Mouse (Mus musculus) midbrain, embryonic 10.5 days (tissue): ENCODE results near the gene Mtmr2. TPM values are rescaled to one million over a fixed set of nuclear protein-coding genes. Genes with fewer than 3 reads are reported as not detected.
"Not testable (repeated sequence)": the region's sequence is repeated elsewhere in the genome, so short reads cannot be mapped to it uniquely, and the experiment has no call there.

Source experiments
- DNase-seq: peaks from one replicate; pipeline ENCODE4 v3.0.0-alpha.2; 2017; ENCODE audit warnings: low spot score
- H3K27ac ChIP-seq: fragments of 300-500 bp; sonication (generic); replicated peaks from 2 replicates; pipeline ENCODE4 v1.5.1; 2016; ENCODE audit warnings: mild to moderate bottlenecking
- H3K27me3 ChIP-seq: fragments of 300-500 bp; sonication (generic); 2 replicates; pipeline ENCODE4 v1.6.1; 2016; ENCODE audit warnings: low read depth, mild to moderate bottlenecking; ENCODE audit not compliant: poor library complexity, severe bottlenecking
- H3K36me3 ChIP-seq: fragments of 300-500 bp; sonication (generic); 2 replicates; pipeline ENCODE4 v1.6.1; 2016; ENCODE audit warnings: mild to moderate bottlenecking, moderate library complexity
- H3K4me1 ChIP-seq: fragments of 300-500 bp; sonication (generic); 2 replicates; pipeline ENCODE4 v1.6.1; 2016
- H3K4me3 ChIP-seq: fragments of 300-500 bp; sonication (generic); 2 replicates; pipeline ENCODE4 v1.5.1; 2016; ENCODE audit warnings: mild to moderate bottlenecking, moderate library complexity
- H3K9me3 ChIP-seq: fragments of 300-500 bp; sonication (generic); replicated peaks from 2 replicates; pipeline ENCODE4 v1.6.1; 2016; ENCODE audit warnings: mild to moderate bottlenecking
- WGBS: fragments of 180-500 bp; shearing (Covaris S2); methylation state at CpG from one replicate; pipeline ENCODE4 v1.1.7; 2016; 5-methylcytosine and 5-hydroxymethylcytosine counted together
- polyA plus RNA-seq: library from polyadenylated mRNA; unstranded; fragments of >200 nt; fragmentation: Nextera tagmentation; extraction: Ambion mirVana; gene quantifications from 2 replicates; pipeline ENCODE4 v1.2.1, GENCODE M21; 2016

The Mtmr2 gene
- polyA plus RNA-seq, 1 experiment from 2014 or later: 78.1 TPM

DNA sequence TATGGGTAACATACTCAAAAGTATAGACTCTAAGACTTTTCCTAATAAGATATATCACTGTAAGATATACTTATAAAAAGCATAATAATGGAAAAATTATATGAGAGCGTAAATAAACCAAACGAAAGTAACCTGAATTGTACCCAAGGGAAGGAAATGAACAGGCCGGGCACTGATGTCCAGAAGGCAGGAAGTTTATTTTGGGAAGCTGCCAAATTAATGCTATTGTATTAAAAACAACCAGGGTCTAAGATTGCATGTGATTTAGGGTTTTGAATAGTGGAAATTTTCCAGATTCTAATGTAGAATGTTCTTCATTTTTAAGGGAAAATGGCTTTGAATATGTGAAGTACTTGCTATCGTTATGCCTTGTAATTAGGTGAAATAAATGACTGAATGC lies 4.3 kb downstream of the Mtmr2 start:
- no peak overlapping the region for H3K4me3 ChIP-seq
- H3K9me3 ChIP-seq: peaks cover 8% of the 10 kb centered on the region; the same call in 1 of the 2 replicates
- peaks cover 19% of the 10 kb centered on the region for H3K4me1 ChIP-seq
- no peak for DNase-seq
- no peak overlapping the region for H3K27ac ChIP-seq
- H3K27me3 ChIP-seq: no peaks in the 10 kb centered on the region
- 96% methylated on average over 4 of the region's 4 CpGs for whole genome bisulfite sequencing
- H3K36me3 ChIP-seq: peaks cover 16% of the 10 kb centered on the region

DNA sequence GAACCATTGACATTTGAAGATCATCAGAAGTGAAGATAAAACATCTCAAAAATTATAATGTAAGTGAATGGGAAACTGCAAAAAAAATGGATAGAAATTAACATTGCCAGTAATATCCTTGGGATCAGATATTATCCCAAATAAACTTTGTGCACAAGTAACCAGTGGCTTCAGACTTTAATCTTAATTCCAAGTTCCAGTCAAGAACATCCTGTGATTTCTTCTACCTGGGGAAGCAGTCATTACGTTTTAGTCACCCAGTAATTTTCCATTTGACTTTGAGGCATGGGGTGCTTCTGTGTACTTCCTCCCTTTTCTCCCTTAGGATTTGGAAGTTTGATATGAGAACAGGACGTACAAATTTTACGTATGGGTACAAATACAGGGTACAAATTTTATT lies 12.2 kb downstream of the Mtmr2 start:
- 94% methylated on average over 3 of the region's 3 CpGs for WGBS
- no peaks in the 10 kb centered on the region for H3K27me3 ChIP-seq
- peaks cover 4% of the 10 kb centered on the region; the same call in 1 of the 2 replicates for H3K9me3 ChIP-seq
- no peak for DNase-seq
- no peaks in the 10 kb centered on the region for H3K4me1 ChIP-seq
- H3K4me3 ChIP-seq: no peak overlapping the region
- H3K27ac ChIP-seq: no peak overlapping the region
- peaks cover 24% of the 10 kb centered on the region for H3K36me3 ChIP-seq

DNA sequence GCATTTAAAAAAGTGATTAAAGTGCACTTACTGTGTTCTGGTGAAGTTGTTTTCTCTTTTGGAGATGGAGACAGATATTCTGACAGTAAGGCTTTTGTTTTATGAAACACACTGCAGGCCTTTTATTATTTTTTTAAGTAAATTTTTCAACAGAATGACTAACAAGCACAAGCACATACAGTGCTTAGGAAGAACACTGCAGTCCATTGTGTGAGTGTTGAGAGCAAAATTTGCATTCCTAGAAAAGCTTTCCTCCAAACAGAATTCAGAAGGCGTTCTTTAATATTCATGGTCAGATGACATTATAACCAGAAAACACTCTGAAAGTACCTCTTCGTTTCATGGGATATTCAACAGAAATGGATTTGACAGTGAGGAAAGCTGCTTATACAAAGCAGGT lies 17.4 kb downstream of the Mtmr2 start:
- Histone ChIP-seq H3K36me3 (0 out of 2 replicates have a peak, but pooled peaks cover 3% of the 10 kb centered on the region), H3K27me3 (no peaks in the 10 kb centered on the region), H3K9me3 (no peaks in the 10 kb centered on the region), H3K4me3 (no peak overlapping the region), H3K4me1 (no peaks in the 10 kb centered on the region), H3K27ac (no peak overlapping the region)
- WGBS: 96% methylated on average over 2 of the region's 2 CpGs
- DNase-seq: no peak

DNA sequence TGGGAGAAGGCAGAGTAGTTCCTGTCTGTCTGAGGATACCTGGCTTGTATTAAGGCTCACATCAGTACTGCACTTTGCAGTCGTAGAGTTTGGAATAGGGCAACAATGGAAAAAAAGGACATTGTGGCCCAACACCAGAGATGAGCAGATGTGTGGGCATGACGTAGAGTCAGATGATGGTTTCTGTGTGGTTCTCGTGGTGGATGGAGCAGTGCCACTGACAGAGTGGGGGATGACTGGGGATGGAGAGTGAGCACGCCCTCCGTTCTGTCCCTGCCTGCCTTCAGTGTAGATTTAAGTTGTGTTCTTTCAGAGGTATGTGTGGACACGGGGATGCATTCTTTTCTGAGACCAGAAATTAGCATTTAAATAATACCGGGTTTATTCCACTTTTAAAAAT lies 18.4 kb downstream of the Mtmr2 start:
- 92% methylated on average over 7 of the region's 7 CpGs for WGBS
- Histone ChIP-seq H3K27ac (no peak overlapping the region), H3K27me3 (no peaks in the 10 kb centered on the region), H3K4me3 (no peak overlapping the region), H3K9me3 (no peaks in the 10 kb centered on the region), H3K36me3 (no peaks in the 10 kb centered on the region), H3K4me1 (no peaks in the 10 kb centered on the region)
- DNase-seq: no peak

DNA sequence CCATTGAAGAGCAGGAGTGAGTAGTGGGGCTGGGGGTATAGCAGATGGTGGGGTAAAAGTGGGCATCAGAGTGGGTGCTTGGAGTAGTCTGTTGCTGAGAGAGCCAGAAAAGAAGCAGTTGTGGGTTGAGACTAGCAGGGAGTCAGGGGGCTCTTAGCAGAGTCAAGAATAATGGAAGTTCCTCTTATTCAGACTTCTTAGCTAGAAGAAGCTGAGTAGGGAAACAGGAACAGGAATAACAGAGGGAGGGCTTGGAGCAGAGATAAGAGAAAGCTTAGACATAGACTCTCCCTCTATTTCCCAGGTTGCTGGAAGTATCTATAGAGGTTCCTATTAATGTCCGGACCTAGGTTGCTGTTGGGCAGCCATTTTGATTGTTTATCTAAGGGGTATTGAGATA lies 26.5 kb downstream of the Mtmr2 start:
- H3K9me3 ChIP-seq: peaks cover under 1% of the 10 kb centered on the region; the same call in 1 of the 2 replicates
- no peaks in the 10 kb centered on the region for H3K27me3 ChIP-seq
- DNase-seq: no peak
- 0 out of 2 replicates have a peak, but pooled peaks cover 2% of the 10 kb centered on the region for H3K36me3 ChIP-seq
- WGBS: 97% methylated on average over 1 of the region's 1 CpGs
- no peak overlapping the region for H3K27ac ChIP-seq
- no peak overlapping the region for H3K4me3 ChIP-seq
- H3K4me1 ChIP-seq: no peaks in the 10 kb centered on the region

DNA sequence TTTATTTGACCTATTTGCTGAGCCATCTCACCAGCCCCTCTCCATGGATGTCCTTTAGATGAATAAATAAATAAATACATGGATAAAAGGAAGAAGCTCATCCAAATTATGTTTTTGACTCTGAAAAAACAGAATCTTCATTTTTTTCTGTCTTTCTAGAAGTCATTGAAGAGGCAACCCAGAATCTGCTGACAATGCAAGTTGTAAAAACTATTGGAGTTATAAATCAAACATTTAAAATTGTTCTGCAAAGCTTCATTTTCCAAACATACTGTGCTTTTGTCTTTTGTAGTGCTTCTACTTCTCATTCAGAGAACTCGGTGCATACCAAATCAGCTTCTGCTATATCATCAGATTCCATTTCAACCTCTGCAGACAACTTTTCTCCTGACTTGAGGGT lies 33.8 kb downstream of the Mtmr2 start:
- Histone ChIP-seq H3K4me3 (no peak overlapping the region), H3K36me3 (peaks cover 46% of the 10 kb centered on the region), H3K27me3 (no peaks in the 10 kb centered on the region), H3K4me1 (no peaks in the 10 kb centered on the region), H3K27ac (no peak overlapping the region), H3K9me3 (peaks cover 8% of the 10 kb centered on the region; the same call in 1 of the 2 replicates)
- no peak for DNase-seq
- WGBS: 92% methylated on average over 1 of the region's 1 CpGs

DNA sequence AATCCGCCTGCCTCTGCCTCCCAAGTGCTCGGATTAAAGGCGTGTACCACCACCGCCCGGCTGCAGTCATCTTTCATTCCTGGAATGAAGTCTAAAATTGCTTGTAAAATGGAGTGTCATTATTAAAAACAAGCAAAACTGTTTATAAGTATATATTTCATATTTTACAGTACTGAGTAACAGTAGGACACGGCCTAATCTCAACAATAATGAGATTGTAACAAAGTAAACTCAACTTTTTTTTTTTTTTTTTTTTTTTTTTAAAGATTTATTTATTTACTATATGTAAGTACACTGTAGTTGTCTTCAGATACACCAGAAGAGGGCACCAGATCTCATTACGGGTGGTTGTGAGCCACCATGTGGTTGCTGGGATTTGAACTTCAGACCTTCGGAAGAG lies 42.7 kb downstream of the Mtmr2 start:
- not testable (repeated sequence) for H3K27me3 ChIP-seq, H3K4me1 ChIP-seq, DNase-seq, H3K4me3 ChIP-seq, H3K27ac ChIP-seq, H3K9me3 ChIP-seq
- WGBS: 96% methylated on average over 8 of the region's 8 CpGs
- peaks cover 85% of the 10 kb centered on the region for H3K36me3 ChIP-seq

DNA sequence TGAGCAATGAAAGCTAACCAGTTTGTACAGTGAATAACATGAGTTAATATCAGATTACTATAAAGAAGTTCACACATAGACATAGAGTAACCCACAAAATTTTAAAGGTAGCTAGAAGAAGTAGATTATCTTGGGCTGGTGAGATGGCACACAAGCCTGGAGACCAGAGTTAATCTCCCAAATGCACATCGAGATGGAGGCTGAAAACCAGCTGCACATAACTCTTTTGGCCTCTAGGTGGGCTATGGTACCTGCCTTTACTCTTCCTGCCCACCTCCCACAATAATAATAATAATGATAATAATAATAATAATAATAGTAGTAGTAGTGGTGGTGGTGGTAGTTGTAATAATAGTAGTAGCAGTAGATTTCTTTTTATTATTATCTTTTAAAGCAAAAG lies 46.1 kb downstream of the Mtmr2 start:
- Histone ChIP-seq H3K9me3 (no peaks in the 10 kb centered on the region), H3K27ac (no peak overlapping the region), H3K27me3 (no peaks in the 10 kb centered on the region), H3K4me3 (no peak overlapping the region), H3K36me3 (peaks cover 77% of the 10 kb centered on the region), H3K4me1 (no peaks in the 10 kb centered on the region)
- no peak for DNase-seq
- WGBS: 86% methylated on average over 1 of the region's 1 CpGs

DNA sequence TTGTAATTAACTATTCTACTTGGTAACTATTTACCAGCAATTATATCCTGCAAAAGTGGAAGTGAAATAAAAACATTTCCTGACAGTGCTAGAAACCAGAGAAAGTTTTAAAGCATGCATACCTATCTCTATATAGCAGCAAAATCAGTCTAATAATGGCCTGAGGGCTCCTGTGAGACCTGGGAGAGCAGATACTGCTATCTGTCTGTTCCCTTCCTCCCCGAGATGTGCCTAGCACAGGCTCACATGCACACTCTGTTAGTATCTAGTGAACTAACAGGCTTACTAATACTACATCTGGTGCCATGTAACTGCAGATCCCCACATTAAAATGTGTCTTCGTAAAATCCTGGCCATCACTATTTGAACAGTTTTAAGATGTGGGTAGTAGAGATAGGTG lies 46.5 kb downstream of the Mtmr2 start:
- no peaks in the 10 kb centered on the region for H3K27me3 ChIP-seq
- WGBS: 92% methylated on average over 2 of the region's 2 CpGs
- no peaks in the 10 kb centered on the region for H3K4me1 ChIP-seq
- H3K36me3 ChIP-seq: peaks cover 77% of the 10 kb centered on the region
- no peak for DNase-seq
- no peak overlapping the region for H3K27ac ChIP-seq
- no peak overlapping the region for H3K4me3 ChIP-seq
- no peaks in the 10 kb centered on the region for H3K9me3 ChIP-seq

DNA sequence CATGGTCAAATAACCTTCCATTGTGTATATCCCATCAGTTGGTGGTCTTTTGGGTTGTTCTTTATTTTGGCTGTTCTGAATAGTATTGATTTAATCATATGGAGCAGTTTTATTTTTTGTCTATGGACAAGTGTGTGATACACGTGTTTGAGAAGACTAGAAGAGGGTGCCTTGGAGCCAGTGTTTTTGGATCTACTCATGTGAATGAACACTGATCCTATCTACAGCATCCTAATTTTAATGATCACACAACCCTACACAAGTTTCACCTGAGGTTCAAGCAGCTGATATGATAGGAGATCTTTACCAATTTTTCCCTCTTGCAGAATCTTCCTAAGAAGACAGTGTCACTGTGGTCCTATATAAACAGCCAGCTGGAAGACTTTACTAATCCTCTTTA lies 56.3 kb downstream of the Mtmr2 start:
- Histone ChIP-seq H3K4me3 (no peak overlapping the region), H3K36me3 (peaks cover 97% of the 10 kb centered on the region), H3K4me1 (no peaks in the 10 kb centered on the region), H3K27me3 (no peaks in the 10 kb centered on the region), H3K9me3 (no peaks in the 10 kb centered on the region), H3K27ac (no peak overlapping the region)
- 84% methylated on average over 1 of the region's 1 CpGs for WGBS
- DNase-seq: no peak

DNA sequence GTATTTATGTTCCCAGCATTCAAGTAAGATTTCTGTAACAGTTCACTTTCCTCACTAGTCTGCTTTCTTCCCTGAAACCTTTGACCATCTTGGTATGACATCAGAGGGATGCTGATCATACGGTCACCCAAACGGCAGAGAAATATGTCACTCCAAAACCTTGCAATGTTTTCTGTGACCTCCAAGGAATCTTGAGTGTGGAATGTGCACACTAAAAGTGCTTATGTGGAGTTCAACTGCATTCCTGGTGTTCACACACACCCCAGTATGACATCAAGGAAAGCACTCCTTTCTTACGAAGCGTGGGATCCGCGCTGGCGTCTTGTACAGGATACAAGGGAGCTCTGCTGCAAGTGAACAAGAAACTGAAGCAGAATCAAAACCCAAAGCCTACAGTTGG lies 58.6 kb downstream of the Mtmr2 start:
- WGBS: 95% methylated on average over 7 of the region's 7 CpGs
- Histone ChIP-seq H3K27me3 (no peaks in the 10 kb centered on the region), H3K9me3 (no peaks in the 10 kb centered on the region), H3K4me3 (no peak overlapping the region), H3K36me3 (peaks cover 97% of the 10 kb centered on the region), H3K4me1 (no peaks in the 10 kb centered on the region), H3K27ac (no peak overlapping the region)
- no peak for DNase-seq

DNA sequence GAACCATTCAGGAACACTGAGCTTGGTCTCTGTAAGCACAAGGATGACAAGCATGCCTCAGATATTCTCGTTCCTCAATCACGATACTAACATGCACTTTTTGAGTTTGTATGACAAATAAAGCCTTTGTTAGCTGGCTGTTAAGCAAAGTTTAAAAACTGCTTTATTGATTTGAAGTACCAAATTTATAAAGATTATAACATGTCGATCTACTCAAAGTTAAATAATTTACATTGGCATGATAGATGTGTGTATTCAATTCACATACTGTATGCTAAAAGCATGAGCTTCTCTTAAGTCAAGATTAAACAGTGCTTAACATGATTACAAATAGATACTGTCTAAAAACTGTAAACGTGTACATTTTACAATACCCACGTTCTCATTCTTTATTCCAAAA lies 59.4 kb downstream of the Mtmr2 start:
- H3K36me3 ChIP-seq: peaks cover 98% of the 10 kb centered on the region
- WGBS: 90% methylated on average over 5 of the region's 5 CpGs

DNA sequence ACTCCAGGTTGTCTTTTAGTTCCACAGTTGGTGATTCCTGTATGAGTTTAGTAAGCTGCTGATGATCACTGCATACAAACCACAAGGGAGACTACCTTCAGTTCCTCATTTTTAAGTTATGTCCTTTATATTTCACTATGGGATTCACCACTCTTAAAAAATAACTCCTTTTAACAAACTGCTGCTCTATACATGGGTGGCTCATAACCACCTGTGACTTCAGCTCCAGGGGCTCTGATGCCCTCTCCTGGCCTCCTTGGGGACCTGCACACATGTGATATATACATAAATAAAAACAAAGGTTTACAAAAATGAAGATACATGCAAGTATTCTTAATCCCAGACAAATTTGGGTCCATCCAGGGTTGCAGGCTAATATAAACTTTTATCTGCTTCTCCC lies 61.7 kb downstream of the Mtmr2 start:
- no peak for DNase-seq
- Histone ChIP-seq H3K36me3 (peaks cover 99% of the 10 kb centered on the region), H3K4me1 (no peaks in the 10 kb centered on the region), H3K9me3 (no peaks in the 10 kb centered on the region), H3K4me3 (no peak overlapping the region), H3K27me3 (no peaks in the 10 kb centered on the region), H3K27ac (no peak overlapping the region)

More for the DNA sequence above, 59.4 kb downstream of the Mtmr2 start:
- Histone ChIP-seq H3K9me3 (no peaks in the 10 kb centered on the region), H3K27me3 (no peaks in the 10 kb centered on the region), H3K27ac (no peak overlapping the region), H3K4me3 (no peak overlapping the region), H3K4me1 (no peaks in the 10 kb centered on the region)
- DNase-seq: no peak

DNA sequence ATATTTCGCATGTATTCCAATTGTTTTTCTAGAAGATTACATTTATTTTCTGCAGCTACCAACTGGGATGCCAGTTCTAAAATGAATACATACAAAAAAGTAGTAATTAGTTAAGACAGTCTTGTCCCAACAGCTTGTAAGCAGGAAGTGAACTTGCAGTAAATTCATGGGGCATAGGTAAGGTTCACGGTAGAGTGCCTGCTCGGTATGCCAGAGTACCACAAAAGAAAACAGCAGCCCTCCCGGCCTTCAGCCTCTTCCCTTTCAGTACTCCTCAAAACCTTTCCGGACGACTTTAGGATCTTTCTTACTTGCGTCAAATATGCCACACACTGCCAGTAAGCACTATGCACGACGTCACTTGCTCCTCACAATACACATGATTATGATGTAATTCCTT lies 70.2 kb downstream of the Mtmr2 start:
- Histone ChIP-seq H3K27me3 (no peaks in the 10 kb centered on the region), H3K4me1 (no peaks in the 10 kb centered on the region), H3K9me3 (no peaks in the 10 kb centered on the region), H3K27ac (no peak overlapping the region), H3K36me3 (peaks cover 100% of the 10 kb centered on the region), H3K4me3 (no peak overlapping the region)
- DNase-seq: no peak
- WGBS: 89% methylated on average over 9 of the region's 9 CpGs
